Mouse (Mus musculus) limb, embryonic 10.5 days (tissue): ENCODE results near the gene B4galt1. TPM values are rescaled to one million over a fixed set of nuclear protein-coding genes. Genes with fewer than 3 reads are reported as not detected.
A peak's percentile ranks its signal among the peaks of the same experiment; 100 is the strongest.

Experiments used
- DNase-seq: peaks from one replicate; pipeline ENCODE4 v3.0.0-alpha.2; 2017; ENCODE audit warnings: low spot score
- H3K27ac ChIP-seq: fragments of 300-500 bp; sonication (generic); 2 replicates; pipeline ENCODE4 v1.5.1; 2016; ENCODE audit warnings: mild to moderate bottlenecking
- H3K27me3 ChIP-seq: fragments of 300-500 bp; sonication (generic); 2 replicates; pipeline ENCODE4 v1.6.1; 2016; ENCODE audit warnings: low read depth, mild to moderate bottlenecking; ENCODE audit not compliant: poor library complexity, severe bottlenecking
- H3K36me3 ChIP-seq: fragments of 300-500 bp; sonication (generic); 2 replicates; pipeline ENCODE4 v1.6.1; 2016; ENCODE audit warnings: mild to moderate bottlenecking, moderate library complexity
- H3K4me1 ChIP-seq: fragments of 300-500 bp; sonication (generic); 2 replicates; pipeline ENCODE4 v1.6.1; 2016
- H3K4me3 ChIP-seq: fragments of 300-500 bp; sonication (generic); 2 replicates; pipeline ENCODE4 v1.5.1; 2016; ENCODE audit warnings: mild to moderate bottlenecking, moderate library complexity
- H3K9me3 ChIP-seq: fragments of 300-500 bp; sonication (generic); replicated peaks from 2 replicates; pipeline ENCODE4 v1.6.1; 2016; ENCODE audit warnings: mild to moderate bottlenecking
- WGBS: fragments of 180-500 bp; shearing (Covaris S2); methylation state at CpG from one replicate; pipeline ENCODE4 v1.1.7; 2016; 5-methylcytosine and 5-hydroxymethylcytosine counted together
- polyA plus RNA-seq: library from polyadenylated mRNA; unstranded; fragments of >200 nt; fragmentation: Nextera tagmentation; extraction: Ambion mirVana; gene quantifications from 2 replicates; pipeline ENCODE4 v1.2.1, GENCODE M21; 2016

The B4galt1 gene
- polyA plus RNA-seq, 1 experiment from 2014 or later = 29.9 TPM

GRCm38 (mm10) chr4:40863340-40863739 lies 9.5 kb upstream of the B4galt1 start:
- H3K4me3 ChIP-seq = no peak overlapping the region
- H3K9me3 ChIP-seq = no peaks in the 10 kb centered on the region
- DNase-seq = no peak
- H3K36me3 ChIP-seq = no peaks in the 10 kb centered on the region
- 88% methylated on average over 3 of the region's 3 CpGs for WGBS
- H3K27ac ChIP-seq = no peak overlapping the region
- no peaks in the 10 kb centered on the region for H3K27me3 ChIP-seq
- no peaks in the 10 kb centered on the region for H3K4me1 ChIP-seq

- no peak for DNase-seq
- 82% methylated on average over 3 of the region's 3 CpGs for WGBS
- H3K4me3 ChIP-seq = no peak overlapping the region
- H3K27ac ChIP-seq = no peak overlapping the region
- no peaks in the 10 kb centered on the region for H3K9me3 ChIP-seq
- no peaks in the 10 kb centered on the region for H3K27me3 ChIP-seq
- no peaks in the 10 kb centered on the region for H3K36me3 ChIP-seq
- no peaks in the 10 kb centered on the region for H3K4me1 ChIP-seq
Measured at GRCm38 (mm10) chr4:40861131-40861530, 7.3 kb upstream of the B4galt1 start.

GRCm38 (mm10) chr4:40857824-40858346 lies 4.1 kb upstream of the B4galt1 start:
- Histone ChIP-seq H3K4me3 (no peak overlapping the region), H3K36me3 (no peaks in the 10 kb centered on the region), H3K4me1 (peaks cover 16% of the 10 kb centered on the region), H3K9me3 (no peaks in the 10 kb centered on the region), H3K27me3 (no peaks in the 10 kb centered on the region), H3K27ac (no peak overlapping the region)
- DNase-seq = no peak
- WGBS = 85% methylated on average over 8 of the region's 8 CpGs

- no peaks in the 10 kb centered on the region for H3K9me3 ChIP-seq
- DNase-seq = no peak
- H3K27ac ChIP-seq = no peak overlapping the region
- WGBS = 58% methylated on average over 6 of the region's 6 CpGs
- no peak overlapping the region for H3K4me3 ChIP-seq
- no peaks in the 10 kb centered on the region for H3K36me3 ChIP-seq
- no peaks in the 10 kb centered on the region for H3K27me3 ChIP-seq
- H3K4me1 ChIP-seq = peaks cover 28% of the 10 kb centered on the region
Measured at GRCm38 (mm10) chr4:40856571-40856970, 2.8 kb upstream of the B4galt1 start.

GRCm38 (mm10) chr4:40854387-40854933 lies 655 bp upstream of the B4galt1 start:
- Histone ChIP-seq H3K36me3 (peaks cover 5% of the 10 kb centered on the region; the same call in 1 of the 2 replicates), H3K4me3 (peak overlapping the region; percentile 75), H3K4me1 (peaks cover 41% of the 10 kb centered on the region), H3K27ac (peak overlapping the region; percentile 93), H3K27me3 (no peaks in the 10 kb centered on the region), H3K9me3 (no peaks in the 10 kb centered on the region)
- 16% methylated on average over 18 of the region's 18 CpGs for WGBS
- DNase-seq = no peak

- no peaks in the 10 kb centered on the region for H3K27me3 ChIP-seq
- H3K4me3 ChIP-seq = peak overlapping the region; percentile 75
- H3K36me3 ChIP-seq = peaks cover 5% of the 10 kb centered on the region; the same call in 1 of the 2 replicates
- DNase-seq = no peak
- peaks cover 41% of the 10 kb centered on the region for H3K4me1 ChIP-seq
- WGBS = under 1% methylated on average over 20 of the region's 20 CpGs
- H3K27ac ChIP-seq = peak overlapping the region; percentile 93
- H3K9me3 ChIP-seq = no peaks in the 10 kb centered on the region
Measured at GRCm38 (mm10) chr4:40852861-40853564, 792 bp downstream of the B4galt1 start.

GRCm38 (mm10) chr4:40852249-40852781 lies 1.5 kb downstream of the B4galt1 start:
- Histone ChIP-seq H3K9me3 (no peaks in the 10 kb centered on the region), H3K4me1 (peaks cover 43% of the 10 kb centered on the region), H3K27ac (peak overlapping the region; percentile 93; the same call in 1 of the 2 replicates), H3K36me3 (peaks cover 5% of the 10 kb centered on the region; the same call in 1 of the 2 replicates), H3K27me3 (no peaks in the 10 kb centered on the region), H3K4me3 (peak overlapping the region; percentile 75)
- 45% methylated on average over 5 of the region's 5 CpGs for WGBS
- DNase-seq = no peak

- H3K9me3 ChIP-seq = no peaks in the 10 kb centered on the region
- H3K27me3 ChIP-seq = no peaks in the 10 kb centered on the region
- WGBS = 79% methylated on average over 4 of the region's 4 CpGs
- H3K27ac ChIP-seq = 0 out of 2 replicates have a peak overlapping the region, but pooled peaks have one; percentile 93
- no peak for DNase-seq
- H3K4me3 ChIP-seq = peak overlapping the region; percentile 75
- H3K4me1 ChIP-seq = peaks cover 47% of the 10 kb centered on the region
- peaks cover 5% of the 10 kb centered on the region; the same call in 1 of the 2 replicates for H3K36me3 ChIP-seq
Measured at GRCm38 (mm10) chr4:40851763-40852248, 2.0 kb downstream of the B4galt1 start.

GRCm38 (mm10) chr4:40851031-40851762 lies 2.6 kb downstream of the B4galt1 start:
- Histone ChIP-seq H3K4me3 (peak overlapping the region; percentile 75; the same call in 1 of the 2 replicates), H3K27ac (no peak overlapping the region), H3K36me3 (peaks cover 5% of the 10 kb centered on the region; the same call in 1 of the 2 replicates), H3K9me3 (no peaks in the 10 kb centered on the region), H3K4me1 (peaks cover 51% of the 10 kb centered on the region), H3K27me3 (no peaks in the 10 kb centered on the region)
- no peak for DNase-seq
- WGBS = 87% methylated on average over 6 of the region's 6 CpGs

- no peaks in the 10 kb centered on the region for H3K9me3 ChIP-seq
- no peak for DNase-seq
- H3K36me3 ChIP-seq = peaks cover 5% of the 10 kb centered on the region; the same call in 1 of the 2 replicates
- WGBS = 84% methylated on average over 5 of the region's 5 CpGs
- H3K27ac ChIP-seq = no peak overlapping the region
- H3K4me1 ChIP-seq = peaks cover 51% of the 10 kb centered on the region
- H3K4me3 ChIP-seq = 0 out of 2 replicates have a peak overlapping the region, but pooled peaks have one; percentile 0
- no peaks in the 10 kb centered on the region for H3K27me3 ChIP-seq
Measured at GRCm38 (mm10) chr4:40850582-40850981, 3.2 kb downstream of the B4galt1 start.

GRCm38 (mm10) chr4:40849518-40849917 lies 4.3 kb downstream of the B4galt1 start:
- 77% methylated on average over 3 of the region's 3 CpGs for WGBS
- Histone ChIP-seq H3K36me3 (peaks cover 5% of the 10 kb centered on the region; the same call in 1 of the 2 replicates), H3K27ac (no peak overlapping the region), H3K4me3 (no peak overlapping the region), H3K27me3 (no peaks in the 10 kb centered on the region), H3K4me1 (peaks cover 54% of the 10 kb centered on the region), H3K9me3 (no peaks in the 10 kb centered on the region)
- no peak for DNase-seq

- H3K27ac ChIP-seq = no peak overlapping the region
- DNase-seq = no peak
- 93% methylated on average over 8 of the region's 8 CpGs for WGBS
- peaks cover 54% of the 10 kb centered on the region for H3K4me1 ChIP-seq
- H3K27me3 ChIP-seq = no peaks in the 10 kb centered on the region
- no peaks in the 10 kb centered on the region for H3K9me3 ChIP-seq
- H3K4me3 ChIP-seq = no peak overlapping the region
- H3K36me3 ChIP-seq = peaks cover 7% of the 10 kb centered on the region; the same call in 1 of the 2 replicates
Measured at GRCm38 (mm10) chr4:40848246-40848645, 5.6 kb downstream of the B4galt1 start.
